Mouse (Mus musculus): ENCODE results near the gene Edrf1.
A peak's percentile ranks its signal among the peaks of the same experiment; 100 is the strongest.

The Edrf1 gene

GRCm38 (mm10) chr7:133637361-133638305, at the start of gene Edrf1:
Edrf1 (plus strand) TSS chr7:133637543.
- peak; percentile 94 to 96 for DNase-seq

GRCm38 (mm10) chr7:133591750-133592149, 45.6 kb upstream of the Edrf1 start:
- no peak for DNase-seq

GRCm38 (mm10) chr7:133600558-133600957, 36.8 kb upstream of the Edrf1 start:
- DNase-seq: no peak

- no peak for DNase-seq
Observed at GRCm38 (mm10) chr7:133602058-133602457, 35.3 kb upstream of the Edrf1 start, which contains the start of gene Tex36. Tex36 (minus strand) TSS chr7:133602158.

- no peak for DNase-seq
Observed at GRCm38 (mm10) chr7:133603156-133603555, 34.2 kb upstream of the Edrf1 start.

- DNase-seq: no peak
Observed at GRCm38 (mm10) chr7:133604427-133605081, 32.8 kb upstream of the Edrf1 start.

GRCm38 (mm10) chr7:133607331-133607730, 30.0 kb upstream of the Edrf1 start:
- DNase-seq: no peak

GRCm38 (mm10) chr7:133607883-133608575, 29.3 kb upstream of the Edrf1 start:
- DNase-seq: no peak

- no peak for DNase-seq
Observed at GRCm38 (mm10) chr7:133608631-133609340, 28.6 kb upstream of the Edrf1 start.

- no peak for DNase-seq
Observed at GRCm38 (mm10) chr7:133609585-133609984, 27.8 kb upstream of the Edrf1 start.

- DNase-seq: no peak
Observed at GRCm38 (mm10) chr7:133612981-133613380, 24.4 kb upstream of the Edrf1 start.

- DNase-seq: no peak
Observed at GRCm38 (mm10) chr7:133620721-133621120, 16.6 kb upstream of the Edrf1 start.

- no peak for DNase-seq
Observed at GRCm38 (mm10) chr7:133623226-133623625, 14.1 kb upstream of the Edrf1 start.

GRCm38 (mm10) chr7:133627184-133627936, 10.0 kb upstream of the Edrf1 start:
- no peak for DNase-seq

GRCm38 (mm10) chr7:133630821-133631220, 6.5 kb upstream of the Edrf1 start:
- no peak for DNase-seq

GRCm38 (mm10) chr7:133632476-133632875, 4.9 kb upstream of the Edrf1 start:
- peak; percentile 12 to 63 for DNase-seq

- no peak for DNase-seq
Observed at GRCm38 (mm10) chr7:133634932-133635650, 2.3 kb upstream of the Edrf1 start.

GRCm38 (mm10) chr7:133636738-133637352, 498 bp upstream of the Edrf1 start:
- peak; percentile 73 to 86 for DNase-seq

- DNase-seq: no peak
Observed at GRCm38 (mm10) chr7:133638306-133638705, 963 bp downstream of the Edrf1 start.

- no peak for DNase-seq
Observed at GRCm38 (mm10) chr7:133638821-133639220, 1.5 kb downstream of the Edrf1 start.

- DNase-seq: no peak
Observed at GRCm38 (mm10) chr7:133645716-133646115, 8.4 kb downstream of the Edrf1 start.

Data from spleen, adult 18-20 months (tissue).